Mouse (Mus musculus) kidney, postnatal 4 days (tissue): Measurements from ENCODE around the gene Serpina1f.
"Not testable (repeated sequence)": the region's sequence is repeated elsewhere in the genome, so short reads cannot be mapped to it uniquely, and the experiment has no call there.

ENCODE experiments used
- DNase-seq, 2 experiments: peaks; one replicate each; pipeline ENCODE4 v3.0.0; 2021; ENCODE audit warnings: mixed read lengths in 2 of 2

The Serpina1f gene

DNA sequence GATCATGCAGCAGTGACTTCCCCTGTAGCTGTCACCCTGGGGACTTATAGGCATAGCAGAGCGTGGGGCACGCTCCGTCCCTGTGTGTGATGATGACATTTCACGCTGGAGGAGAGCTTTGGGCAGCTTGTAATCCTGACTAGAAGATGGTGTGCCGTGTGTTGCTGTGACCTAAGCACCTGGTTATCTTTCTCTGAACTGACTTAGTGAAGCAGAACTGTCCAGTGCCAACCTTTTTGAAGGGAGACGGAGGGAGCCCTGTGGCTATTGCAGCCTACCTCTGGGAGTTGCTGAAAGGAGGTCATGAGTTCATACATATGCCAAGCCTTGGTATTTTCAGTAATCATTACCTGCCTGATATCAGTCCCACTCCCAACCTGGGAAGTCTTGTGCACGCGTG, at the start of gene Serpina1f:
Gene Serpina1f (minus strand): TSS at position 101 of the 400 bp plus-strand sequence.
- DNase-seq = no peak

DNA sequence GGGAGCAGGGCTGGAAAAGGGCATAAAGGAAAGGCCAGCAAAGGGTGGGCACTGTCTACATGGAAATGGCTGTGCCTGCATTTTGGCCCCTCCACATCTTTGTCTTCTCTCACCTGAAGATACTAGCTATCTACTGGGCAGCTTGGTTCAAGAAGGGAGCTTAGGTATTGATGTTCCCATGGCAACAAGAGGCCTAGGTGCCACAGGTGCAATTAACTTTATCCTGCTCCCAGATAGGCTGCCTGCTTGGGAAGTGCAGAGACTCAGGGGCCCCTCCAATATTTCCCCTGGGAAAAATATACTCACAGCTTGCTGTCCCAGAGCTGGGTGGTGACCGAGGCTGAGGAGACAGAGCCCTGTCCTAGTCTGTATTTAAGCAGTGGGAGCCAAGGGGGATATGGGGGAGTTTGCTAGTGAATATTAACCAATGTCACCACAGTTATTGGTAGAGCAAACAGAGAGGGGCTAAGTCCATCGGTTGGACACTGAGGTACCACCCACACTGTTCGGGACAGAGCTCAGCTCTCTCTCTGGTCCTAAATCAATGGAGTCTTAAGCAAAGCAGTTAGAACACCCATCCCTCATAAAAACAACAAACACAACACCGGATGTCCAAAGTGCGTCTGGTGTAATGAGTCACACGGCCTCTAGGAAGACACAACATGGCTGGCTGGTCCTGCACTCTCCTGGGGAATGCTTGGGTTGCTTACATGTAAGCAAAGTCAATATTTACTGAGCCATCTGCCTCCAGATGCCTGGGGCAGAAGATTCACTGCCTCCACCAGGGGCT, 42.7 kb upstream of the Serpina1f start:
- DNase-seq = not testable (repeated sequence)

DNA sequence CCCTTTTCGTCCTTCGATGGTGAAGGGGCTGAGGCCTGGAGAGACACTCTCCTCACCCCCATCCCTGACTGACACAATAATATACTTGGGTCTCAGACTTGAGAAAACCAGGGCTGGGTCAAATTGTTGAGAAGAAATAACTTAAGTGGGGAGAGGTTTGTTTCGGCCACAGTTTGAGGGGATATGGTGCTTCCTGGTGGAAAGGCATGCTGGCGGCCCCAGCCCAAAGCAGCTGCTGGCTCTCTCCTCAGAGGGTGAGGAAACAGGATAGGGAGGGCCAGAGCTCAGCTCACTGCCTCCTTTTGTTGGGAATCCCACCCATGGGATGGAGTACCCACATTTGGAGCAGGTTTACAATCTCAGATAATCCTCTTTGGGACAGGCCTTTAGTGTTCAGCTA, 40.2 kb upstream of the Serpina1f start:
- DNase-seq = not testable (repeated sequence)

DNA sequence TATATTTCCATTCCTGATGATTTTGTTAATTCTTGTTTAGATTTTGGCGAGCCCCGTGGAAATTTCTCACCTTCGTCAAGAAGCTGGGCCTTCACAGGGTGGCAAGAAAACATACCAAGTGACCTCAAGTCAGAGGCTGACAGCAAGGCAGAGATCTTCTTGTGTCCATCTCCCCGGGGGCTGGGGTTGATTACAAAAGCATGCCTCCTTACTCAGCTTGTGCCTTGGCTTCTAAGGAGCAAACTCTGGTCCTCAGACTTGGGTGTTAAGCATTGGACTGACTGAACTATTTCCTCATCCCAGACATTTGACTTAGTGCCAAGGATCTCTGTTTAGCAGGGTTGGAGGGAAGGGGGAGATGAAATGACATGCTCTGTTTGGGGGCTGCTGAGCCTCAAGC, 39.8 kb upstream of the Serpina1f start:
- DNase-seq = not testable (repeated sequence)

DNA sequence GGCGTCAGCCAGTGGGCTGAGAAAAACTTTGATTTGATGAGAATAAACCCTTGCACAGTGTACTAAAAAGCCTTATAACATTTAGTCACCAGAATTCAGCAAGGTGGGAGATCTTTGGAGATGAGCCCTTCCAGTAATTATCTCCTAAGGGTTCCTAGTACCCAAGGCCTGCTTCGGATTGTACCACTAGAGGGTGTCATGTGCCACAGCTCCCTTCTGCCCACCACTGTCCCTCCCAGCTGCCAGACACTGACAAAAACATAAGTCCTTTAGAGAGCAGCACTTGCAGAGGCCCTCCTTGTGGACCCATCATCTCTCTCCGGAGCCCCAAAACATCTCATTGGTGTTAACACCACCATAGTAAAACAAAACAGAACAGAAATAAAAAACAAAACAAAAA, 16.2 kb upstream of the Serpina1f start:
- DNase-seq = peak; percentile 19 to 48

DNA sequence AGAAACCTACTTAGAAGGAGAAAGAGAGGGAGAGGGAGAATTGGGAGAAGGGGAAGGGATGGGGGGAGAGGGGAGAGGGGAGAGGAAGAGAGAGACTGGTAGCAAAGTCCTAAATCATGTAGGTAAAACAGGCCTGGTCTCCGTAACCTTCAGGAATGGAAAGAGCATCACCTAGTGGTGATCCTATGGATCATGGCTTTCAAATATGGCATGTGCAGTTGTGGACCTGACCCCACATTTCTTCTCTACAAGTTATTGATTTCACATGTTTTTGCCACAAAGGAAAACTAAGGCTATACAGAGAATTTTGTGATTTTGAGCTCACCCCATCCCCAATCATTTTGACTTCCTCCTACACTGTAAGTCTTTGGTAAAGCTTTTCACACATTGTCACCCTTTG, 15.1 kb upstream of the Serpina1f start:
- DNase-seq = no peak

DNA sequence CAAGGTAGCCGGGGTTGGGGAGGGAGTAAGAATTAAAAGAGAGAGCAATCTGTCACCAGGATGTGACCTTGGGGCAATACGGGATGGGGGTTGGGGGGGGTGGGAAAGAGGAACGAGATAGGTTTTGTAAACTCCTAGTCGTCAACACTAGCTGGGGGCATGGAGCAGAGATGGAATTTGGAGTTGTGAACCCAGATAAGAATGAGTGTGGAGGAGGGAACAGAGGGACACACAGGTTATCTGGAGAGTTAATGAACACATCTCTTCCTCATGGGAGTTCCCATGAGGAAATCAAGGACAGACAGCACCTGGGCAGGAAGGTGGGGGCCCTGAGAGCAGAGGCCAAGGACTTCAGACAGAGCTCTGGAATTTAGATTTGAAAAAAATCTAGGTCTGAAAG, 10.8 kb upstream of the Serpina1f start:
- DNase-seq = no peak

DNA sequence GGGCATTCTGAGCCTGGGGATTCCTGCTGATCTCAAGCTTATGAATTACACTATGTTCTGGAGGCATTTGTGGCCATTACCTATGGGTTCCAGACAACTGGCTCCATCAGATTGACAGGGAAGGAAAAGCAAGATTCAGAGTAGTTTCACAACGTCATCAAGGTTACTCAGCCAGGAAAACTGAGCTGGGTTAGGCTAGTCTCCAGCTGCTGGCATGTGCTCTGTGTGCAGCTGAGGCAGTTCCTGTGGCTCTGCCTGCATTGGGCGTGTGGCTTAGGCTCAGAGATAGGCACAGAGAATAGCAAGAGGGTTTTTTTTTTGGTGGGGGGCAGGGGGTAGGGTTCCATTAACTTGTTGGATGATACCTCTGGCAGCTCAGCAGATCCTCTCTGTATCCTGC, 10.2 kb upstream of the Serpina1f start:
- no peak for DNase-seq

DNA sequence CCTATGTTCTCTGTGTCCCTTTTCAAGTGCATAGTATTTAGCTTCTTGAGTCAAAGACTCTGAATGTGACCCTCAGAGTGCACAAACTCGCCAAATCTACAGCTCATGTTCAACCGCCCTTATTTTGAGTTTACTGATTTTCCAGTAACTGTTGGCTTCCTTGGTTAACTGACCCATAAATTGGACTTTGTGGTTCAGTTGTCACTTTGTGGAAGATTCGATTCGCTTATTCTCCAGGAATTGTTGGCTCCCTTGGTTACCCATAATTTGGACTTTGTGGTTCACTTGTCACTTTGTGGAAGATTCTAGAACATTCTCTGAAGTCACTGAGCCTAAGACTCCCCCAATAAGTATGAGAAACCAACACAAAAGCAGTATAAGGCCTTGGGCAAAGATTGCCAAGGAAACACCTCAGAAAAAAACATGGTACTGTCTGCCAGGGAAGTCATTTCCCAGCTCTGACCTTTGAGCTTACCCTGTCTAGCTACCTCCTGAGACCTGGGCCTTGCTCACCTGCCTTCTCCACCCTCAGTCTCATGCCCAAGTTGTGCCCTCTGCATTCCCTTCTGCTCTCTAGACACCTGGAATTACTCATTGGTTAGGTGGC, 4.9 kb upstream of the Serpina1f start:
- no peak for DNase-seq

DNA sequence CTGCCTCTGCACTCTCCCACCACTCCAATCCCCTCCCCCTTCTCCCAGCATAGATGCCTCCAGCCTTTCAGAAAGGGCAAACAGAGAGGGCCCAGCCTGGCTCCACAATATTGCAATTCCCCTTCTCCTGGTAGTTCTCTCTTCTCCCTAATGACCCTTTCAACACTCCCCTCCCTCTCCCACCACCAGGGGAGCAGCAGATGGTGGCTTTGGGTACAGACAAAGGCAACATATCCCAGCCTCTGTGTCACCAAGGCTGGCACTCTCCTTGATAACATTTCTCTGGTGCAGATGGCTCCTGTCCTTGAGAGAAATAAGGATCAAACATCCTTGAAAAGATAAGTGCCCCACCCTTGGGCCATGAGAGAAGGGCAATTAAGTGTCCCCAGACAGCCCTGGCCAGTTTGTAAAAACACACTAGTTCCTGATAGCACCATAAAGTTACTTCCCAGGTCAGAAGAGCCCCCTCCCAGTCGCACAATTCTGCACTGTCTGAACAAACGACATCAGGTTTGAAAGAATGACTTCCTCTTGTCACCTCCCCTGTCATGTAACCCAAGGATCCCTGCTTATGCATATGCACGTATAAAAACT, 7.0 kb downstream of the Serpina1f start:
- no peak for DNase-seq

DNA sequence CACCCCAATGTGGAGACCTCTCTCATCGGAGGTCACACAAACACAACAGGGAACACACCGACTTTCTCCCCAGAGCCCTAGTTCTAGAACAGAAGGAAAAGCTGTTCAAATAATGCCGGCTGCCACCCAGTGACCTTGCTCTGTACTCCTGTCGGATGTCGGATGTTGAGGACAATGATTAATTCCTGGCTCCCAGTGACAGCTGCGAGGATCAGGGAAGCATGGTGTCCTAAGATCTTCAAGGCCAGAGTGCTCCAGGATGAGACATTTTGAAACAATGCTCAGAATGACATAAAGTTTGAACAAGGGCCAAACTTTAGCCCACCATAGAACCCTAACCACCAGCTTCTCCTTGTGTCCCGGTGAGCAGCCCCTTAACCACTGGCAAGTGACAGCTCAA, 8.3 kb downstream of the Serpina1f start:
- peak in 1 of 2 experiments; percentile 7 for DNase-seq

DNA sequence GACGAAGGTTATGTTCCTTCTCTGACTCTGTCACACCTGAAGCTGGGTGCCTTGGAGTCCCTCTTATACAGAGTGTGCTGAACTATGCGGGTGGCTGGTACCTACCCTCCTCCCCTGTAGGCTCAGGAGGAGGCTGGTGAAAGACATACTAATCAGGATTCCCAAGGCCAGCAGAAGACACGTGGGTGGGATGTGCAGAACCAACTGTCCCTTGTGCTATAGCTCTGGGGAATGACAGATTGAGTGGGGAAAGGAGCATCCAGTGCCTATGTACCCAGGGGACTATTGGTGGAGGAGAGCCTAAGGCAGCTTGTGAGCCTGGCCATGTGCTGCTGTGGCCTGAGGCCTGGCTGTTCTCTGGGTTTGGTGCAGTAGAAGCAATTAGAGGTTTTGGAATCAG, 9.3 kb downstream of the Serpina1f start:
- DNase-seq = no peak

DNA sequence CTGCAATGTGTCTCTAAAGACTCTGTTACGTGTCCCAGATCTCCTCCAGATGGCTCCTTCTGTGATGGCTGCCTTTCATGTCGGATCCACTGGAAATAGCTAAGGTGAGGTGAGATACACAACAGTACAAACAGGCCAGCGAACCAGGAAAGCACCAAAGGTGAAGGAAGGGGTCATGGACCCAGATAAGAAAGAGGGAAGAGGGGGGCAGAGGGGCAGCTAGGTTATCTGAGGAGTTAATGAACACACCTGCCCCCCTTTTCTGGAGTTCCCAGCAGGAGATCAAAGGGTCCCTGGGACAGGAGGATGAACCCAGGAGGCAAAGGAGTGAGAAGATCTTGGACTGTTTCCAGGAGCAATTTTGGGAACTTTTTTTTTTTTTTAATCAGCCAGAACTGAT, 9.9 kb downstream of the Serpina1f start:
- DNase-seq = no peak

DNA sequence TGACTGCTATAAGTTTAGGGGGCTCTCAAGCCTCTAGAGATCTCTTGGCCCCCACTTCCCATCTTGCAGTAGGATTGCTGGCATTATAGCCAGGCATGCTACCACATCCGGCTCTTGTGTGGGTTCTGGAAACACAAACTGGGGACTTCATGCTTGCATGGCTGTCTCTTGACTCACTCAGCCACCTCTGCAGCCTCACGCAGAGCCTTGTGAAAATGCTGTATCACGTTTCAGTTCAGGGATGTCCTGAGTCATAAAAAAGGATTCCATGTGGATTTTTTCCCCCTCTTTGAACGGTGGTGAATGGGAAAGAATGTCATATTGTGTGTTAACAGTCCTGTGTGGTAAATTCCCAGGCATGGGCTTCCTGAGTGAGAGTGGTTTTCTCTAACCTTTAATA, 11.6 kb downstream of the Serpina1f start:
- no peak for DNase-seq

DNA sequence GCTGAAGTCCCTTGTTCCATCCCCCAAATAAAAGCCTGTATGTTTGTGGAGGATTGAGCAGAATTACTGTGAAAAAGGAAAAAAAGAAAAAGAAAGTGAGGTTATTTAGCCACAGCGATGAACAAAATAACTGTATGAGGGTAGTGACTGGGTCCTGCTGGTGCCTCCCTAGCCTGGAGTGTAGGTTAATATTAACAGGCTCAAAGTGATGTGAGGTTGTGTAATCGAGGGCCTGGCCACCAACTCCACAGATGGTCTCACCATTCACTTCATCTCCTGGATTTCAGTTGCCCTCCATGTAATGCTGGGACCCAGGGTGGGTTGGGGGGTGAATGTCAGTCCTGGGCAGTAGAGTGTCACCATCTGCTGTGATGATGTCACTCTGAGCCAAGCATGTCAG, 13.6 kb downstream of the Serpina1f start:
- DNase-seq = no peak

DNA sequence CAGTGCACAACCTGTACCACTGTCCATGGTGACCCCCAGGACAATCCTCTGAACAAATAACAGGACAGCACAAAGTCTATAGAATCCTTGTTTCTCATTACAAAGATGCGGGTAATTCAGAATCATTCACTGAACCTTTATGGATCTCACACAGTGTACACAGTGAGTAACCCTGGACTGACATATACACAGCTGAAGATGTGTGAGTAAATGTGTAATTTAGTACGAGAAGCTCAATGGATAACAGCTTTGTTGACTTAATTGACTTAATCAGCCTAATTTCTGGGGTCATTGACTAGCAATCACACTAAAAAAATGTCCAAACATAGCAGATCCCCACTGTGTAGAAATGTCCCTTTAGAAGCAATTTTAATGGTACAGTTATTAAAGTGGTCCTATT, 14.2 kb downstream of the Serpina1f start:
- DNase-seq = no peak

DNA sequence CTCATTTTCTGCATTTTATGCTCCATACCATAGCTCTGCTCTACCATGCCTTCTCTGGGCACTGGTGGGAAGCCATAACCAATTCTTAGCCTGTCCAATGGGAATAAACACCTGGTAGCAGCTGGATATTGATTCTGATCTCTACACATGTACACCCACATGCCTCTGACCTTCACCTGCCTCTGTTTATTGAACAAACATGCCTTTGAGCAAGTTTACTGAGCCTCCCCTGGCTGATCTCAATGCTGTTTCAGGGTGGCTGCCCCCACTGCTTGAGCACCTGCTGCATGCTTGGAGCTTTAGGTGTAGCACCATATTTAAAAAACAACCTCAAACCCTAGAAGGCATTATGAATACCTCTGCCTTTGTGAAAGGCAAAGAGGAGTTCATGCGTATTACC, 15.5 kb downstream of the Serpina1f start:
- not testable (repeated sequence) for DNase-seq

DNA sequence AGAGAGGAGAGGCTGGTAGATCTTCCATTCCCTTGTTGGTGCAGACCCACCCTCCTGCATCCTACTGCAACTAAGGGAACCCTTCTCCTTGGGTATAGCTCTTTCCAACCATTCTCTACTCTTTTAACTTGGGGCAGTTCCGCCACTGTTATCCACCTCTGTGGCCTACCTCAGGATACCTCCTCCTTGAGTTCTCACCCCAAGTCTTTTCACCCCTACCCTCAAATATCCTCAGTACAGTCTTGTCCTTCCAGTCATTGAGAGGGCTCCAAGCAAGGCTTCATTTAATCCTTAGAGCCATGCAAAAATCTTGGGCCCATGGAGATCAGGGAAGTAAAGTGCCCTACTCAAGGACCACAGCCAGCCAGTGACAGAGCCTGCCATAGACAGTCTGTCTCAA, 19.3 kb downstream of the Serpina1f start, which contains the start of gene Serpina16:
Gene Serpina16 (minus strand): TSS at position 101 of the 400 bp plus-strand sequence.
- no peak for DNase-seq

DNA sequence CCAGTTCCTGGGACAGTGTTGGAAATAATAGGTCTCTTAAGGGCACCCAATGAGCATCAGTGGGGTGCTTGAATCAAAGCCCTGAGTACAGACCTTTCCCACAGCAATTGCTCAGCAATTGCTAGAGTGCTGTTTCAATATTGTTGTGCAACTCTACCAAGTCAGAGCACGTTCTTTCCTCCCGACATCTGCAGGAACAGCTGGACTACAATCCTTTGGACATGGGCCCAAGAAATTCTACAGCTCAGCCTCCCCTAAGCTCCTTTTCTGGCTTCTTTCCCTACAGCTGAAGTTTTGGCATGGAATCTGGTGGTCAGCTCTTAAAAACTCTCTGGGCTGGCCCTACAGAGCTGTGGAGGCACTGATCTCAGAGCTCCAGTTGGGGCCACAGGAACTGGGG, 22.1 kb downstream of the Serpina1f start:
- DNase-seq = peak; percentile 8 to 38

DNA sequence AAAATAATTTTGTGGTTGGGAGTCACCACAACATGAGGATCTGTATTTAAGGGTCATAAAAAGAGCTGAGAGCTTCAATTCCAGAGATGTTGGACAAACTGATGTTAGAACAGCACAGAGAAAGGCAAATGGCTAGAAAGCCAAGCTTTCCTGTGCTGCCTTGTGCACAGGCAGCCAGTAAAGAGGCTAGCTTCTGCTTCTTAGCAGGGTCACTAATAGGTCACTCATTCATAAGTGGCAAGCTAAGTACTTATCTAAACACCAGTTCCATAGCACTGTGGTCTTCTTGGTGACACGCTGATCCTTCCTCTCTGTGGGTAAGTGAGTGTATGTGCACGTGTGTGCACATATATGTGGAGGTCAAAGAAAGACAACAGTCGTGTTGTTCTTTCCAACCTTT, 23.8 kb downstream of the Serpina1f start:
- DNase-seq = no peak

DNA sequence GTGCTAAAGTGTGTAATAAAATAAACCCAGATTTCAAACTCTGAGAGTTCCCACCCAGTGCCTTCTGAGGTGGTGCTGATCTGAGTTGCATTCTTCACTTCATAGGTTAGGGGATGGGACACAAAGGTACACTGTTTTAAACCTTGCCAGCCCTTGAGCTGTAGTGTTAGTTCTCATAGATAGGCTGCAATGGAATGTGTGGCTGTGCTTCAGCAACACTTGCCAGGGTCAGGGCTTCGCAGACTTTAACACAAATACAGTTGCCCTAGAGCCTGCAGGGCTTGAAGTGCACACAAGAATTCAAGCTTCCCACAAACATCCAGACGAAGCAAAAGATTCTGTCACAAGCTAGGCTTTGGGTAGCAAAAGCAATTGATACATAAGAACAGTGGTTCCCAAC, 24.4 kb downstream of the Serpina1f start:
- DNase-seq = no peak

DNA sequence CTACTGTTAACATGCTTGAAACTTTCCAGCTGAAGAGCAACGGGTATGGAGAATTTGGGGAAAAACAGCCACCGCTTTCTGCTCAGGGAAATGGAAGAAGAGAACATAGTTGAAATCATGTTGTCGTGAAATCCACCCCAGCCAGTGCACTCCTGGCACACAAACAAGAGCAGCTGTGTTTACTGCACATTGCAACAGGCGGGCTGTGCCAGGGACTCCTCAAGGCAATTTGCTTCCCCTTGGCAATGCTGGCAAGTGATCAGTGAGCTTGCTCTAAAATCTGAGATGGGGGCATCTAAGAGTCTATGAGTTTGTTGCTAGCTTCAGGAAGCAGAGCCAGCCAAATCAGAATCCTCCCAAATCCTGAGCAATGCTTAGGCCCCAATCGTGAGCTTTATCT, 25.0 kb downstream of the Serpina1f start:
- DNase-seq = no peak

DNA sequence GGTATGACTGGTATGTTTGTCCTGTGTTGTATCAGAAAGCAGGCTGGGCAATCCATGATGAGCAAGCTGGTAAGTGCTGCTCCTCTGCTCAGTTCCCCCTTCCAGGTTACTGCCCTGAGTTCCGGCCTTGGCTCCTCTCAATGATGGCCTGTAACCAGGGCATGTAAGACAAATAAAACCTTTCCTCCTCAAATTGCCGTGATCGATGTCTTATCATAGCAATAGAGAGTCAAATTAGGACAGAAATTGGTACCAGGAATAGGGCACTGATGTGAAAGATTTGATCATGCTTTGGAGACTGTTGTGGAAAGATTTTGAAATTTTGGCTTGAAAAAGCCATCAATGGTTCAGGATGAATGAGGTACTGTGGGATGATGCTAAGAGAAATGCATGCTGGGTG, 30.0 kb downstream of the Serpina1f start:
- no peak for DNase-seq

DNA sequence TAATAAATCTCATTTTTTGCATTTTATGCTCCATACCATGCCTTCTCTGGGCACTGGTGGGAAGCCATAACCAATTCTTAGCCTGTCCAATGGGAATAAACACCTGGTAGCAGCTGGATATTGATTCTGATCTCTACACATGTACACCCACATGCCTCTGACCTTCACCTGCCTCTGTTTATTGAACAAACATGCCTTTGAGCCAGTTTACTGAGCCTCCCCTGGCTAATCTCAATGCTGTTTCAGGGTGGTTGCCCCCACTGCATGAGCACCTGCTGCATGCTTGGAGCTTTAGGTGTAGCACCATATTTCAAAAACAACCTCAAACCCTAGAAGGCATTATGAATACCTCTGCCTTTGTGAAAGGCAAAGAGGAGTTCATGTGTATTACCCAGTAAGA, 33.3 kb downstream of the Serpina1f start:
- DNase-seq = not testable (repeated sequence)
